Mouse (Mus musculus) MEL (cell line): Measurements from ENCODE around the gene Prc1. TPM values are rescaled to one million over a fixed set of nuclear protein-coding genes. Genes with fewer than 3 reads are reported as not detected.

Experiments used
- DNase-seq: peaks from one replicate; pipeline ENCODE4 v3.0.0; 2011; ENCODE audit warnings: low read depth, low spot score
- H3K27ac ChIP-seq: 2 replicates; pipeline ENCODE4 v1.5.1; 2012; ENCODE audit warnings: low read depth, mild to moderate bottlenecking, control low read depth, low read length, moderate library complexity; ENCODE audit not compliant: control insufficient read depth
- H3K27me3 ChIP-seq, 2 experiments: fragments of 150-350 bp in 1 of 2; sonication (generic) in 1 of 2; 2 replicates each; pipeline ENCODE4 v1.6.1; 2012; ENCODE audit warnings: low read length in 2 of 2, mild to moderate bottlenecking in 2 of 2, improper control_type of control experiment in 1 of 2, moderate library complexity in 1 of 2; ENCODE audit not compliant: insufficient read depth in 2 of 2, control insufficient read depth in 1 of 2
- H3K36me3 ChIP-seq, 2 experiments: 2 replicates each; pipeline ENCODE4 v1.6.1; 2012 to 2014; ENCODE audit warnings: low read length in 2 of 2, improper control_type of control experiment in 1 of 2, inconsistent platforms in 1 of 2, mild to moderate bottlenecking in 1 of 2; ENCODE audit not compliant: insufficient read depth in 2 of 2, control insufficient read depth in 1 of 2
- H3K4me1 ChIP-seq, 2 experiments: fragments of 150-350 bp in 1 of 2; sonication (generic) in 1 of 2; 2 replicates each; pipeline ENCODE4 v1.6.1; 2012; ENCODE audit warnings: low read length in 2 of 2, improper control_type of control experiment in 1 of 2, mild to moderate bottlenecking in 1 of 2; ENCODE audit not compliant: insufficient read depth in 2 of 2, control insufficient read depth in 1 of 2
- H3K4me3 ChIP-seq, 2 experiments: fragments of 150-350 bp in 1 of 2; sonication (generic) in 1 of 2; 2 replicates each; pipeline ENCODE4 v1.5.1; 2012; ENCODE audit warnings: low read depth in 2 of 2, low read length in 2 of 2, mild to moderate bottlenecking in 2 of 2, moderate library complexity in 2 of 2, control low read depth in 1 of 2, improper control_type of control experiment in 1 of 2; ENCODE audit not compliant: control insufficient read depth in 1 of 2, insufficient read depth in 1 of 2
- H3K79me2 ChIP-seq: 2 replicates; pipeline ENCODE4 v1.6.1; 2012; ENCODE audit warnings: mild to moderate bottlenecking, low read length, moderate library complexity; ENCODE audit not compliant: control insufficient read depth, poor library complexity, insufficient read depth
- H3K9ac ChIP-seq: 2 replicates; pipeline ENCODE4 v1.6.1; 2012; ENCODE audit warnings: low read depth, mild to moderate bottlenecking, control low read depth, low read length, moderate library complexity; ENCODE audit not compliant: control insufficient read depth, poor library complexity, severe bottlenecking
- H3K9me3 ChIP-seq: fragments of 150-350 bp; sonication (generic); replicated peaks from 2 replicates; pipeline ENCODE4 v1.6.1; 2012; ENCODE audit warnings: mild to moderate bottlenecking, low read length, improper control_type of control experiment, moderate library complexity; ENCODE audit not compliant: insufficient read depth
- BHLHE40 ChIP-seq: IDR thresholded peaks from 2 replicates; pipeline ENCODE4 v1.6.1; 2012; ENCODE audit warnings: low read depth, mild to moderate bottlenecking, inconsistent platforms, low read length, improper control_type of control experiment, borderline replicate concordance
- CHD1 ChIP-seq: IDR thresholded peaks from 2 replicates; pipeline ENCODE4 v1.6.1; 2012; ENCODE audit warnings: low read depth, mild to moderate bottlenecking, inconsistent platforms, low read length, improper control_type of control experiment
- CHD2 ChIP-seq: IDR thresholded peaks from 2 replicates; pipeline ENCODE4 v1.6.1; 2011; ENCODE audit warnings: low read length, improper control_type of control experiment
- ELF1 ChIP-seq: IDR thresholded peaks from 2 replicates; pipeline ENCODE4 v1.6.1; 2014; ENCODE audit warnings: low read depth, mild to moderate bottlenecking, inconsistent platforms, low read length, improper control_type of control experiment, moderate library complexity
- MAX ChIP-seq: IDR thresholded peaks from 2 replicates; pipeline ENCODE4 v1.6.1; 2011; ENCODE audit warnings: low read length, improper control_type of control experiment
- MAZ ChIP-seq: IDR thresholded peaks from 2 replicates; pipeline ENCODE4 v1.6.1; 2012; ENCODE audit warnings: low read depth, mild to moderate bottlenecking, inconsistent platforms, low read length, improper control_type of control experiment
- MYB ChIP-seq: IDR thresholded peaks from 2 replicates; pipeline ENCODE4 v1.6.1; 2011; ENCODE audit warnings: mild to moderate bottlenecking, low read depth, low read length, improper control_type of control experiment
- MYC ChIP-seq: IDR thresholded peaks from 2 replicates; pipeline ENCODE4 v1.6.1; 2011; ENCODE audit warnings: low read depth, mild to moderate bottlenecking, low read length, improper control_type of control experiment, moderate library complexity
- NRF1 ChIP-seq: IDR thresholded peaks from 2 replicates; pipeline ENCODE4 v1.6.1; 2014; ENCODE audit warnings: low read depth, mild to moderate bottlenecking, inconsistent platforms, low read length, improper control_type of control experiment, moderate library complexity; ENCODE audit not compliant: poor library complexity, insufficient read depth, severe bottlenecking
- POLR2AphosphoS5 ChIP-seq: IDR thresholded peaks from 2 replicates; pipeline ENCODE4 v1.6.1; 2012; ENCODE audit warnings: low read depth, borderline replicate concordance, mild to moderate bottlenecking, inconsistent platforms, low read length, moderate library complexity, mixed read lengths
- RAD21 ChIP-seq: IDR thresholded peaks from 2 replicates; pipeline ENCODE4 v1.6.1; 2011; ENCODE audit warnings: mild to moderate bottlenecking, low read depth, low read length, improper control_type of control experiment
- TAL1 ChIP-seq: IDR thresholded peaks from 2 replicates; pipeline ENCODE4 v1.6.1; 2012; ENCODE audit warnings: mild to moderate bottlenecking, inconsistent platforms, low read length, moderate library complexity, mixed read lengths
- TCF12 ChIP-seq: IDR thresholded peaks from 2 replicates; pipeline ENCODE4 v1.6.1; 2014; ENCODE audit warnings: low read depth, mild to moderate bottlenecking, inconsistent platforms, low read length, improper control_type of control experiment, moderate library complexity
- UBTF ChIP-seq: IDR thresholded peaks from 2 replicates; pipeline ENCODE4 v1.6.1; 2012; ENCODE audit warnings: low read depth, mild to moderate bottlenecking, inconsistent platforms, low read length, improper control_type of control experiment, moderate library complexity, borderline replicate concordance; ENCODE audit not compliant: insufficient read depth
- USF1 ChIP-seq: IDR thresholded peaks from 2 replicates; pipeline ENCODE4 v1.6.1; 2014; ENCODE audit warnings: low read depth, mild to moderate bottlenecking, inconsistent platforms, low read length, improper control_type of control experiment, moderate library complexity
- USF2 ChIP-seq, 2 experiments: IDR thresholded peaks; 2 replicates each; pipeline ENCODE4 v1.6.1; 2011 to 2012; ENCODE audit warnings: improper control_type of control experiment in 2 of 2, low read length in 2 of 2, borderline replicate concordance in 1 of 2, inconsistent platforms in 1 of 2, low read depth in 1 of 2, mild to moderate bottlenecking in 1 of 2; ENCODE audit not compliant: insufficient read depth in 1 of 2
- ZC3H11A ChIP-seq: IDR thresholded peaks from 2 replicates; pipeline ENCODE4 v1.6.1; 2012; ENCODE audit warnings: low read depth, mild to moderate bottlenecking, inconsistent platforms, low read length, improper control_type of control experiment
- ZNF384 ChIP-seq: IDR thresholded peaks from 2 replicates; pipeline ENCODE4 v1.6.1; 2012; ENCODE audit warnings: low read depth, mild to moderate bottlenecking, inconsistent platforms, low read length, improper control_type of control experiment
- polyA plus RNA-seq, 2 experiments: library from polyadenylated mRNA; stranded (reverse) in 1 of 2; unstranded in 1 of 2; fragments of >175 nt in 1 of 2; fragments of >200 nt in 1 of 2; gene quantifications; 2 replicates each; pipeline versions ENCODE4 v1.2.1 to v1.2.4; 2012; ENCODE audit warnings: low replicate concordance in 2 of 2, low read depth in 1 of 2; ENCODE audit not compliant: insufficient read length in 2 of 2, insufficient read depth in 1 of 2, missing spikeins in 1 of 2
- total RNA-seq: library from RNA; depleted of rRNA; stranded (reverse); fragments of 300-350 nt; gene quantifications from 2 replicates; pipeline ENCODE4 v1.2.3, GENCODE M21; 2012

Gene Prc1
- total and polyA plus RNA-seq, 3 experiments, result 68.5 to 108 (median 82.2) TPM

DNA sequence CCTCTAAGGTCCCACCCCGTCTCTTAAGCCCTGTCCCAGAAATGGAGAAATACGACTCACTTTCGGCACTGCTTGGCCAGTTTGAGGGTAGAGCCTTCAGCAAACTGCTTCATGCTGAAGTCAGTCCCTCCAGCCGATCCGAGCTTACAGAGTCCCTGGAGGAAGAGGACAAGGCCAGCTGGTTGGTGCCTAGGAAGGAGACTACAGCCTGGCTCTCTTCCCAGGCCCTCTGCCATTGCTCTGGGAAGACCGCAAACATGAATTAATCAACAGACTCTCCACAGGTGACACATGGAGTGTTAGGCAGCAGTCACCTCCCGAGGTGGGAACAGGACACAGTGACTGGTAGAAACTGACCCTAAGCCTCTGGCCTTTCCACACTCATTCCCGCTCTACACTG, 36.0 kb downstream of the Prc1 start:
- H3K9me3 ChIP-seq, result no peaks in the 10 kb centered on the region
- no peak overlapping the region for H3K9ac ChIP-seq
- DNase-seq, result no peak
- H3K79me2 ChIP-seq, result no peaks in the 10 kb centered on the region
- no peak overlapping the region for H3K4me3 ChIP-seq
- TF ChIP-seq MAZ (no peak), RAD21 (no peak), BHLHE40 (no peak), MYC (no peak), ELF1 (no peak), MAX (no peak), ZC3H11A (no peak), USF1 (no peak), MYB (no peak), ZNF384 (no peak)
- H3K36me3 ChIP-seq, result peaks cover 0 to 12% of the 10 kb centered on the region in 2 experiments; a peak in 2 of 4 replicates
- H3K27me3 ChIP-seq, result no peaks in the 10 kb centered on the region
- no peak overlapping the region for H3K27ac ChIP-seq
- H3K4me1 ChIP-seq, result no peaks in the 10 kb centered on the region

DNA sequence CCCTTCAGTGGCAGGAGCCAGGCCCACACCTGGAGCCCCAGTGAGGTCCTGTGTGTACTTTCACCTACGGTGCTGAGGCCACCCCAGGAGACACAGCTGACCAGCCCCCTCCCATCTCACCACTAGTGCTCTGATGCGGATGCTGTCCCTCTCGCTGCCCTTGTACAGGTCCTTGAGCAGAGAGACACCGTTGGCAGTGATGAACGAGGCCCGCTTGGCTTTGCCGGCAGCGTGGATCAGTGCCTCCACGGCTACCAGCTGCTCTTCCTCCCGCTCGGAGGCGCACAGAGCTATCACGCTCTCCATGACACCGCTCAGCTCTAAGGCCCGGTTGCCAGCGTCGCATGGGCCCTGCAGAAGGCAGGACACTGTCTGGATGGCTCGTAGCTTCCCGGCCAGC, 37.2 kb downstream of the Prc1 start:
- Histone ChIP-seq H3K4me1 (no peaks in the 10 kb centered on the region), H3K27me3 (no peaks in the 10 kb centered on the region), H3K9me3 (no peaks in the 10 kb centered on the region), H3K79me2 (no peaks in the 10 kb centered on the region), H3K4me3 (no peak overlapping the region), H3K9ac (no peak overlapping the region), H3K27ac (no peak overlapping the region), H3K36me3 (peaks cover 0 to 12% of the 10 kb centered on the region in 2 experiments; a peak in 2 of 4 replicates)
- TF ChIP-seq MYC, result no peak
- no peak for TF ChIP-seq NRF1
- DNase-seq, result no peak

DNA sequence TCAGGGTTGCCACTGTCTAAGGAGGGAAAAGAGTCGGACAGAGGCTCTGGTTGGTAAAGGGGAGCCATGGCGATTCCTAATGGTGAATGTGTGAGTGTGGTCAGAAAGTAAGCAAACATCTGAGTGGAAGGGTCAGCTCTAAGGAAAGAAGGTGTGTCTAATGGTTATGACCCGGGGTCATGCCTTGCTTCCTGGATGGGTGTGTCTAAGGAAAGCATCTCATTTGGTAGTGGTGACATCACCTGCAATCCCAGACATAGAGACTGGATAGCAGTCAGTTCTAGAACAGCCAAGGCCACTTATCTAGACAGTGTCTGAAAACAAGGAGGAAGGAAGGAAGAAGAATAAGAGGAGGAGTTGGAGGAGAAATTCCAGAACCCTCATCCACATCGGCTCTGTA, 40.6 kb downstream of the Prc1 start:
- Histone ChIP-seq H3K4me3 (no peak overlapping the region), H3K36me3 (peaks cover 6 to 12% of the 10 kb centered on the region in 2 experiments), H3K27ac (no peak overlapping the region), H3K9me3 (no peaks in the 10 kb centered on the region), H3K79me2 (peaks cover 10% of the 10 kb centered on the region), H3K9ac (no peak overlapping the region), H3K4me1 (peaks cover 0 to 9% of the 10 kb centered on the region in 2 experiments; a peak in 2 of 4 replicates), H3K27me3 (no peaks in the 10 kb centered on the region)
- TF ChIP-seq TAL1 (no peak), ZC3H11A (no peak), POLR2AphosphoS5 (no peak), USF1 (no peak), CHD2 (no peak), UBTF (no peak), NRF1 (no peak), TCF12 (no peak), USF2 (IDR thresholded peaks at IDR 0.05; ENCODE audit: borderline replicate concordance in 1 of 2, insufficient read depth in 1 of 2, low read depth in 1 of 2, low read length in 2 of 2) (no peak), CHD1 (no peak)
- DNase-seq, result no peak
